Mouse (Mus musculus) naive thymus-derived CD4-positive, alpha-beta T cell, adult 2 months (primary cell): ENCODE data around the gene Wdr81.

Experiments
- DNase-seq: peaks from one replicate; pipeline ENCODE4 v3.0.0-alpha.2; 2011; ENCODE audit warnings: low read depth

Wdr81 gene

DNA sequence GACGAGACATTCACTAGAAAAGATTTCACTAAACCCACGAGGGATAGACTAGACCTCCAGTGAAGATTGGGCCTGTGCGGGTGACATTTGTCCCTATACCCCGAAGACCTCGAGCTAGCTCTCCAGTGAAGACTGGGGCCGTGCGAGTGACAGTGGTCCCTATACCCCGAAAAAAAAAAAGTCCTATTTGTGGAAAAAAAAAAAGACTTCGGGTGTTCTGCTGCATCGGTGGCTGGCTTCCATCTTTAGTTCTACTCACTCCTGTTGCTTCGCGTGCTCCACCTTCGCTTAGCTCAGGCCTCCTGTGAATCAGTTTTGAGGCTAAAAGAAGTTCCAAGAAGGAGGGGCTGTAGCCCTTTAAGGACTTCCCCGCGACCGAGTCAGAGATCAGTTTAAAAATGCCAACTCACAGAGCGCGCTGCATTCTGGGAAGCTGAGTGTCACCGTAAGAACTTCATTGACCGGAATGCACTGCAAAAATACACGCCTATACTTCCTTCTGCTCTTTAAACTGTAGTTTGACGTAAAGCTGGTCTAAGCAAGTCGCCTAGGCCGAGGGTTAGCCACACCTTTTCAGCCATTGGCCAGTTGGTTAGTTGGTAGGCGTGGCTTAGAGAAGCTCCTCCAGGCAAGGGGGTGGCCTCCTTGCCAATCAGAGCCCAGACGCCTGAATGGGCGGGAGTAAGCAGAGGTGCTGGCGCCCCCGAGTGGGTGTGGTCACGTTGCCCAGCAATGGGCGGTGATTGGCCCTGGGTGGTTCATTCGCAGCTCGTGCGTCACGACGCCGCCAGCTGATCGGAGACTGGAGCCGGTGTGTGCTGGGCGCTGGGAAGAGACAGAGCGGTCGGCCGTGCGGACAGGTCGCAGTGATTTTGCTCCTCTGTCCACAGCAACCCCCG lies 6.6 kb upstream of the Wdr81 start, which contains the start of gene Tlcd2:
Gene Tlcd2, plus strand, starts transcription at position 872 of the 899 bp plus-strand sequence.
- peak; percentile 99 for DNase-seq

GRCm38 (mm10) chr11:75460103-75460843 lies 5.8 kb upstream of the Wdr81 start:
- peak; percentile 82 for DNase-seq

DNA sequence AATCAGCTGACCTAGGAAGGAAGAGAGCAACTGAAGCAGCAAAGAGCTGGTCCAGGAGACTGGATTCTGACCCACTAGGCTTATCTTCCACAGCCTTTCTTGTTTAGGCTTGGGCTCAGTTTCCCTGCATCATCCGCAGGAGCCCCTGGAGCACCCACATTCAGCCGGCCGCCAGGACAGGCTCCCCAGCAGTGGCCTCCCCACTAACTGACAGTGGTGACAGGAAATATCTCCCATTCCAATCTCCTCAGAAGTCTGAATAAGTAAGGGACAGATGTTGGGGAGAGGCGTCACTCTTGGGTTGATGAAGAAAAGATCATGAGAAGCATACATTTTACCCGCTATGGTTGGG lies 5.2 kb upstream of the Wdr81 start:
- DNase-seq, result no peak

DNA sequence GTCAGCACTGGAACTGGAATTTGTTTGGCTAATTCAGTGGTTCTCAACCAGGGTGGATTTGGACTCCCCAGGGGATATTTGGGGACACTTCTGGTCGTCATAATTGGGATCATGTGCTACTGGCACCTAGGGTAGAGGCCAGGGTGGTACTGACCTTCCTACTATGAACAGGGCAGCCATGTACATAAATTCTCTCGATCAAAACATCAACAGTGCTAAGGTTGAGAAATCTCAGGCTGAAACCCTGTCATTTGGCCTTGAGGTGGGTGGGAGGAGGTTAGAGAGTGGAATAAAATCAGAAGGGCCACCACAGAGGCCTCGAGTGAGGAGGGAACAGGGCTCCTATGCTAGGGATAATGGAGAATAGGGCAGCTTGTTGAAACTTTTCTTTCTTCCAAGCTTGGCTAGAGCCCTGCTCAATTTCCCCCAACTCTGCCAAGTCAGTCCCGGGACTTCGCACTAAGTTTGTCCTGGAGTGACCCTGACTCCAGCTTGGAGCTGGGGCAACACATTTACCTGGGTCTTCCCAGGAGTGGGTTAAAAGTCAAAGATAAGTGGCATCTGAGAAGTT lies 4.7 kb upstream of the Wdr81 start:
- peak; percentile 27 for DNase-seq

- peak; percentile 27 for DNase-seq
Observed at GRCm38 (mm10) chr11:75458628-75459041, 4.1 kb upstream of the Wdr81 start.

DNA sequence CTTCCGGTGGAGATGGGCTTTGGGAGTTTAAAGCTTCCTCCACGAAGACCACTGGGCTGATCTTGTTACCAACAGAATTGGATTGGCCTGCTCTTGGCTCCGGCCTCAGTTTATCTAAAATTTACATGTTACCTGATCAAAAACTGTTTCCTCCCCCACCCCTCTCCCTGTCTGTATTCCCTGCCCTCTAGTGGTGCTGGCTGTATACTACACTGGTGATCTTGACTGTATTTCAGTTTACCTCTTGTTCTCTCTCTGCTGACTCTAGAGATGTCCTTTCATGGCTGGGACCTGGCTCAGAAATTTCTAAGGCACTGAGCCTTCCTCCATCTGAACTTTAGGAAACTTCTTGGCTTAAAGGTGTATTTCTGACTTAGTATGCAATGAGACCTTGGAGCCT lies 3.7 kb upstream of the Wdr81 start:
- DNase-seq, result peak; percentile 80

DNA sequence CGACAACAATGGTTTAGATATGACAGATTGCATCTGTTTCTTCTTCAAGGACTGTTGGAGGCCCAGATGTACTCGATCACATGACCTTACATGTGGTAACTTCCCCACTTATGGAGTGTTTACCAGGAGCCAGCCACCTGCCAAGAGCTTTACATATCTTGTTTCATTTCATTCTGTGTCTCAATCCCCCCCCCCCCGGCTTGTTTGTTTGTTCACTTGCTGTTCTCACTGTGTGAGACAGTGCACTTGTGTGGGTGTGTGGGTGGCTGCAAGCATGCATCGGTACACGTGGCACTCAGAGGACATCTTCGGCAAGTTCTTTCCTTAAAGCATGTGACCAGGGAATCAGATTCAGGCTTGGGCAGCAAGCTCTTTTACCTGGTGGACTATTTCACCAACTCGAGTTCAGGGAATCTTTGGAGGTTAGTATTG lies 1.9 kb upstream of the Wdr81 start:
- DNase-seq, result no peak

DNA sequence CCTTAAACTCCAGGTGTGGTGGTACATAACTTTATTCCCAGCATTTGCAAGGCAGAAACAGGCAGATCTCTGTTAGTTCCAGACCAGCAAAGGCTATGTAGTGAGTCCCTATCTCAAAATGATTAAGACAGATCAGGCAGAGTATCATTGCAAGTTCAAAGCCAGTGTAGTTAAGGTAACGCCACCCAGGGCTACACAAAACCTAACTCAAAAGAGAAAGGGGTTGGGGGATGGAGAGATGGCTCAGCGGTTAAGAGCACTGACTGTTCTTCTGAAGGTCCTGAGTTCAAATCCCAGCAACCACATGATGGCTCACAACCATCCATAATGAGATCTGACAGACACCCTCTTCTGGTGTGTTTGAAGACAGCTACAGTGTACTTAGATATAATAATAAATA lies 1.5 kb upstream of the Wdr81 start:
- DNase-seq, result peak; percentile 27

- peak; percentile 60 for DNase-seq
Observed at GRCm38 (mm10) chr11:75455041-75455736, 672 bp upstream of the Wdr81 start.

GRCm38 (mm10) chr11:75452812-75453557 lies 1.5 kb downstream of the Wdr81 start:
- DNase-seq, result no peak

- DNase-seq, result no peak
Observed at GRCm38 (mm10) chr11:75452081-75452480, 2.4 kb downstream of the Wdr81 start.

DNA sequence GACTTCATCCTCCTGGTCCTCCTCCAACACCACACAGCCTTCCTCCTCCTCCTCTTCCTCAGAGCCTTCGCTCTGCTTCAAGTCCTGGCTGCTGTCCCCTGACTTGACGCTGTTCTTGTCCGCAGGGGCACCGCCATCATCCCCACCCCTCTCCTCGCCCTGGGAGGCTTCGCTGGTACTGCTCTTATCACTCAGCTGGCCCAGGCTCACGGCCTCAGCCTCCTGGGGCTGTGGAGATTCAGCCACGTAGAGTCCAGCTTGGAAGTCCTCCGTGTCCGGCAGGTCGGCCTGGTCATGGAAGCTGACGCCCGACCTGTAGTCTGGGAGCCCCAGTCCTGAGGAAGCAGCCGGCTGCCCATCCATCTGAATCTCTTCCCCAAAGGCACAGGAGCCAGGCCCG lies 3.6 kb downstream of the Wdr81 start:
- DNase-seq, result no peak

- no peak for DNase-seq
Observed at GRCm38 (mm10) chr11:75450304-75450908, 4.1 kb downstream of the Wdr81 start.

DNA sequence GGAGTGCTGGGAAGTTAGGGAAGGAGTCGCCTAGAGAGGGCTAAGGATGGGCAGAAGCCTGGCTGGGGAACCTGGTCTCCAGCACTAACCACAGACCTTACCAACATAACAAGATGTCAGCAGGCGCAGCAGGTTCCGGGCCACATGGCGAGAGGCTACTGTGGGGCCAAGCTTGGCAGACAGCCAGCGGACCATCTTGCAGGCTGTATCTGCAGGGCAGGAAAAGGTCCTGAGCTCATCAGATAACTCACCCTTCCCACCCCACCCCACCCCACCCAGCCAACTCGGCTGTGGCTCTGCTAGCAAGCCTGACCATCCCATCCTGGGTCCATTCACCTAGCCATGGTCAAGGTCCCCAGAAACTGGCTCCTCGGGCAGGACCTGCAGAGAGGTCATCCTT lies 4.8 kb downstream of the Wdr81 start:
- DNase-seq, result no peak

DNA sequence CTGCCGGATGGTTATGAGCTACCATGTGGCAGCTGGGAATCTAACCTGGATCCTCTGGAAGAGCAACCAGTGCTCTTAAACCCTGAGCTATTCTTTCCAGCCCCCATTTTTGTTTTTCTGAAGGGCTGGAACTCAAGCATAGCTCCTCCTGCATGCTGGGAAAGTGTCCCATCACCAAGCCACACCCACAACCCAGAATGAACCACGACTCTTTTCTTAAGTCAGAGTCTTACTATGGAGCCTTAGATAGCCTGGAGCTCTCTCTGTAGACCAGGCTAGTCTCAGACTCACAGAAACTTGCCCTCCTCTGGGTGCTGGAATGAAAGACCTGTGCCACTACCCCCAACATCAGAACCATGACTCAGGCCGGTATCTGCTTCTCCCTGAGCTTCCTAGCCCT lies 5.9 kb downstream of the Wdr81 start:
- no peak for DNase-seq

DNA sequence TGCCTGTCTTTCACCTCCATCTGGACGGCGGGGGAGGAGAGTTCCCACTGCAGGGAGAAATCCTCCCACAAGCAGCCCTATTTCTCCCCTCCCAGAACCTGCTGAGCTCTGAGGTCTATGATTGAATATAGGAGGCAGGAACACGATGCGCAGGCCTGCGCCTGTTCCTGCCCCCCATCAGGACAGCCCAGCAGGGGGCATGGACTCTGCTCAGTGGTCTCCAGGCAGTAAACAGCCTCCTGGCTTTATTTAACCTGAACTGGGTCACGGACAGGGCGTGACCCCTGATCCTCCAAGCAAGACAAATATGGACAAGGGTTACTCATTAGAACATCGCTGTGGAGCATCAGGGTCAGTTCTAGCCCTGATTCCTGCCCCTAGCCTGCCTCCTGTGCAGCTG lies 10.8 kb downstream of the Wdr81 start:
- DNase-seq, result no peak

GRCm38 (mm10) chr11:75441601-75442000 lies 12.9 kb downstream of the Wdr81 start:
- no peak for DNase-seq

- DNase-seq, result no peak
Observed at GRCm38 (mm10) chr11:75441034-75441433, 13.5 kb downstream of the Wdr81 start.

- no peak for DNase-seq
Observed at GRCm38 (mm10) chr11:75439951-75440350, 14.6 kb downstream of the Wdr81 start.

DNA sequence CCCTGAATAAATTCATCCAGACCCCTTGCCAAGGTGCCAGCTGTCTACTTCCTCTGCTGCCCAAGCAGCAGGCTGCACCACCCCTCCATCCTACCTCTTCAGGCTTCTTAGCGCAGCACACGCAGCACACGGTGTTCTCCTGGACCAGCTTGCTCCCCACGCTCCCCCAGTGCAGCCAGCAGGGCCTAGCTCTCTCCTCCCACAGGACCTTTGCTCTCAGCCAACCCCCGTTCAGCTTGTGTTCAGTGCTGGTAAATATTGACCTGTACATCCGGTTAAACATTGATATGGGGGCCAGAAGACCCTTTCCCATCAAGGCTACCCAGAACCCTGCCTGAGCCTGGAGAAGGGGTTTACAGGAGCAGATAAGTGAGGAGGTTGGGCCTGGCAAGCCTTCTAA lies 15.2 kb downstream of the Wdr81 start, which contains the start of gene Serpinf2:
Gene Serpinf2, minus strand, starts transcription at position 229 of the 400 bp plus-strand sequence.
- DNase-seq, result no peak

- no peak for DNase-seq
Observed at GRCm38 (mm10) chr11:75438804-75439203, 15.7 kb downstream of the Wdr81 start.
